Mouse (Mus musculus) bone marrow, adult 2 months (tissue): ENCODE results near the gene Sema3b. TPM values are rescaled to one million over a fixed set of nuclear protein-coding genes. Genes with fewer than 3 reads are reported as not detected.

Experiments used
- H3K27ac ChIP-seq: fragments of 200-500 bp; 2 replicates; pipeline ENCODE4 v1.5.1; 2012; ENCODE audit warnings: low read depth, mild to moderate bottlenecking, control low read depth, inconsistent platforms, low read length; ENCODE audit not compliant: control insufficient read depth, poor library complexity, insufficient read depth
- H3K4me1 ChIP-seq: fragments of 200-500 bp; 2 replicates; pipeline ENCODE4 v1.6.1; 2011; ENCODE audit warnings: low read length; ENCODE audit not compliant: control insufficient read depth, insufficient read depth
- H3K4me3 ChIP-seq: fragments of 200-500 bp; replicated peaks from 2 replicates; pipeline ENCODE3; 2011; ENCODE audit warnings: mild to moderate bottlenecking, low read depth, low read length, control low read depth; ENCODE audit not compliant: control insufficient read depth
- CTCF ChIP-seq: fragments of 200-500 bp; IDR thresholded peaks from 2 replicates; pipeline ENCODE4 v1.5.1; 2011; ENCODE audit warnings: low read length, control low read depth; ENCODE audit not compliant: control insufficient read depth, insufficient read depth
- POLR2A ChIP-seq: fragments of 200-500 bp; IDR thresholded peaks from 2 replicates; pipeline ENCODE4 v1.6.1; 2011; ENCODE audit warnings: low read depth, mild to moderate bottlenecking, control low read depth, low read length, borderline replicate concordance; ENCODE audit not compliant: control insufficient read depth
- WGBS: fragments of 180-500 bp; shearing (Covaris S2); methylation state at CpG from one replicate; pipeline ENCODE4 v1.1.7; 2018; 5-methylcytosine and 5-hydroxymethylcytosine counted together
- polyA plus RNA-seq: library from polyadenylated mRNA; stranded (reverse); fragments of >200 nt; gene quantifications from 2 replicates; pipeline ENCODE4 v1.2.4, GENCODE M21; 2011; ENCODE audit warnings: low replicate concordance; ENCODE audit not compliant: missing spikeins, insufficient read depth, insufficient read length

Gene Sema3b
- polyA plus RNA-seq, 1 experiment: not detected

- WGBS: 2% methylated on average over 4 of the region's 4 CpGs
- peaks cover 16% of the 10 kb centered on the region for H3K4me1 ChIP-seq
- peak overlapping the region; percentile 81 for H3K27ac ChIP-seq
- peak overlapping the region; percentile 12 for H3K4me3 ChIP-seq
- TF ChIP-seq CTCF: no peak
- no peak for TF ChIP-seq POLR2A
Measured at GRCm38 (mm10) chr9:107629411-107629730, 20.3 kb upstream of the Sema3b start.

GRCm38 (mm10) chr9:107628721-107629410, 19.8 kb upstream of the Sema3b start:
- Histone ChIP-seq H3K4me3 (peak overlapping the region; percentile 46), H3K27ac (peak overlapping the region; percentile 81), H3K4me1 (peaks cover 18% of the 10 kb centered on the region)
- 34% methylated on average over 15 of the region's 15 CpGs for WGBS
- TF ChIP-seq CTCF (no peak), POLR2A (0 out of 2 replicates have a peak, but pooled peaks have one; percentile 16)

DNA sequence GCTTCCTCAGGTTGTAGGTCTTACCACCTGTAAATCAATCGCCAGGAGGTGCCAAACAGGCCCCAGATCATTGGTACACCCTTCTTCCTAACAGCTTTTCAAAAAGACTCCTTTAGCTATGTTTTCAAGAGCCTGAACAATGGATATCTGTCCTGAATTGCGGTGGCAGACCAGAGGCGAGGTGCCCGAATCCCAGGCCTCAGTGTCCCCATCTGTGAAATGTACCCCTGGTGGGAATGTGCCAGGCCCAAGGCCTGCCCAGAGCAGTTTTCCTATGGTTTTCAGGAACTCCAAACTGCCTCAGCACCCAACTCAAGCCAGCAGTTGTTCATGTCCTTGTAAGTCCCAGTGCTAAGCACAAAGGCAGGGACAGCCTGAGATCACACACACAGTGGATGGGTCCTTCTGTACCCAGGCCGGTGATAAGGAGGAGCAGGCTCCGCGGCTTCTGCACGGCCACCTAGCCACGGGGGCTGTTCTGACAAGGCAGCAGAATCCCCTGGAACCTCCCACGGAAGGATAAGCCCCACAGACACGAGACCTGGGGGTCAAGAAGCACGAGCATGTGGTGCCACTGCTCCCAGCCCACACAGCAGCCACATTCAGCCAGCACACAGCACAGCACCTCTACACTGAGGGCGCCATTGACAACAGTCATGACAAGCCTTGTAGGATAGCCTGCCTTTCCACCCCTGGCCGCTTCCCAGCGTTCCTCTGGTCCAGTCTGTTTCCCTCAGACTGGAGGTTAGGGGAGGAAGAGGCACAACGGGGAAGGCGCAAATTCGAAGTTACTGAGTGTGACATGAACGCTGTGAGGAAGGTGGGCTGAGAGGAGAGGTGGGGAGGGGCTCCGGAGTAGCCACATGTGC, 18.6 kb upstream of the Sema3b start:
- H3K27ac ChIP-seq: peak overlapping the region; percentile 41
- no peak overlapping the region for H3K4me3 ChIP-seq
- no peak for TF ChIP-seq CTCF
- TF ChIP-seq POLR2A: no peak
- H3K4me1 ChIP-seq: peaks cover 18% of the 10 kb centered on the region
- WGBS: 59% methylated on average over 20 of the region's 20 CpGs

DNA sequence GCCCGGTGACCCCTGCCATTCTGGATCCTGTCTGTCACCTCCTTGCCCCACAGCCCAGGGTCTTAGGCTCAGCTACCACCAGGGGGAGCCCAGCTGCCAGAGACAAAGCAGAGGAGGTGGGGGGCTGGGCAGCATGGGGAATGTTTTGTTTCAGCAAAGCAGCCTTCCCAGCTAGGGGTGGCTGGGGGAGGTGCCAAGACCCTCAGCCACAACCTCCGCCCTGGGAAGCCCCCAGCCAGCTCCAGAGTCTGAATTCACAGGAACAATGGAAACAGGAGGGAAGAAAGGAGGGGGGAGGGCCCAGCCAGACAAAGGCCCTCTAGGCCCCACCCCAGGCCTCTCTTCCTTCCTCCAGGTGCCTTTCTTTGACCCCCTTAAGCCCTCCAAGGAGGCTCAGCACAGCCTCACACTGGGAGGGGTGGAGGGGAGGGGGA, 17.8 kb upstream of the Sema3b start:
- TF ChIP-seq POLR2A: 0 out of 2 replicates have a peak, but pooled peaks have one; percentile 4
- TF ChIP-seq CTCF: peak; percentile 88
- Histone ChIP-seq H3K4me1 (peaks cover 15% of the 10 kb centered on the region), H3K4me3 (peak overlapping the region; percentile 4), H3K27ac (peak overlapping the region; percentile 43)
- 8% methylated on average over 2 of the region's 2 CpGs for WGBS

- Histone ChIP-seq H3K4me3 (peak overlapping the region; percentile 4), H3K4me1 (peaks cover 14% of the 10 kb centered on the region), H3K27ac (peak overlapping the region; percentile 43)
- WGBS: 46% methylated on average over 15 of the region's 15 CpGs
- no peak for TF ChIP-seq POLR2A
- no peak for TF ChIP-seq CTCF
Measured at GRCm38 (mm10) chr9:107626158-107626843, 17.3 kb upstream of the Sema3b start.

DNA sequence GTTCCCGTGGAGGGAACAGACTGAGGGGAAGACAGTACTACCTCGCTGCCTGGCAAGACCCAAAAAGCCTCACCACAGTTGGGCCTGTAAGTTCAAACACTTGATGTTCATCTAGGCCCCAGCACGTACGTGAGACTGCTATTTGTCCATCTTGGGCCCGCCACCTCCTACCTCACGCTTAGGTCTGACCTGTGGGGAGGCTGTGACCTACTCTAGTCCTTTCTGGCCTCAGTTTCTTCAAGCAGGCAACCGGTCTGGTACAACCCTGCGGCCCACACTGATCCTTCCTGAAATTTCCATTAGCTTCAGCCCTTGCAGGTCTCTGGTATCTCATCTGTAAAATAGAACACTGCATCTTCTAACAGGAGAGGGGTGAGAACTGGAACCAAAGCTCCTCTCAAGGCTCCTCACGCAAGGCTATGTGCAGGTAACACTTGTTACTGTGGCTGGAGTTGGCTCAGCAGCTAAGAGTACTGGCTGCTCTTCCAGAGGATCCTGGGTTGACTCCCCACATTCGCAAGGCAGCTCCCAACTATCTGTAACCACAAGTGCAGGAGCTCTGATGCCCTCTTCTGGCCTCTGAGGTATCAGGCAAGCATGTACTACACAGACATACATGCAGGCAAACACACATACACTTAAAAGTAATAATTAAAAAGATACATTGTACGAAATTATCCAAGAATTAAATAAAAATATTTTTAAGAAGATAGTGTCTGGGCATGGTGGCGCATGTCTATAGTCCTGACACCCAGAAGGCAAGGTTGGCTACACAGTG, 16.5 kb upstream of the Sema3b start:
- Histone ChIP-seq H3K4me1 (peaks cover 14% of the 10 kb centered on the region), H3K27ac (peak overlapping the region; percentile 44), H3K4me3 (no peak overlapping the region)
- 81% methylated on average over 12 of the region's 12 CpGs for WGBS
- TF ChIP-seq CTCF (0 out of 2 replicates have a peak, but pooled peaks have one; percentile 10), POLR2A (no peak)

GRCm38 (mm10) chr9:107624951-107625350, 15.9 kb upstream of the Sema3b start:
- Histone ChIP-seq H3K4me1 (peaks cover 14% of the 10 kb centered on the region), H3K4me3 (no peak overlapping the region), H3K27ac (peak overlapping the region; percentile 44)
- 63% methylated on average over 3 of the region's 3 CpGs for WGBS
- TF ChIP-seq POLR2A (no peak), CTCF (no peak)
